Mouse (Mus musculus) liver, embryonic 15.5 days (tissue): ENCODE data around the gene Cbx1. TPM values are rescaled to one million over a fixed set of nuclear protein-coding genes. Genes with fewer than 3 reads are reported as not detected.
"Not testable (repeated sequence)": the region's sequence is repeated elsewhere in the genome, so short reads cannot be mapped to it uniquely, and the experiment has no call there.

Experiments used
- ATAC-seq: fragments of 200-750 bp; cut with Nextera tagmentation; 2 replicates; pipeline ENCODE4 v1.8.0; 2017; ENCODE audit warnings: moderate number of reproducible peaks, mild to moderate bottlenecking, moderate library complexity; ENCODE audit not compliant: insufficient read depth
- H3K27ac ChIP-seq: fragments of 300-500 bp; sonication (generic); replicated peaks from 2 replicates; pipeline ENCODE4 v1.5.1; 2015; ENCODE audit warnings: mild to moderate bottlenecking, inconsistent platforms
- H3K27me3 ChIP-seq: fragments of 300-500 bp; sonication (generic); 2 replicates; pipeline ENCODE4 v1.6.1; 2015; ENCODE audit warnings: mild to moderate bottlenecking, inconsistent platforms
- H3K36me3 ChIP-seq: fragments of 300-500 bp; sonication (generic); replicated peaks from 2 replicates; pipeline ENCODE4 v1.6.1; 2015; ENCODE audit warnings: moderate library complexity, mild to moderate bottlenecking, inconsistent platforms
- H3K4me1 ChIP-seq: fragments of 300-500 bp; sonication (generic); replicated peaks from 2 replicates; pipeline ENCODE4 v1.6.1; 2015; ENCODE audit warnings: inconsistent platforms
- H3K4me2 ChIP-seq: fragments of 300-500 bp; sonication (generic); 2 replicates; pipeline ENCODE4 v1.6.1; 2015; ENCODE audit warnings: moderate library complexity, mild to moderate bottlenecking, inconsistent platforms
- H3K4me3 ChIP-seq: fragments of 300-500 bp; sonication (generic); replicated peaks from 2 replicates; pipeline ENCODE4 v1.5.1; 2015; ENCODE audit warnings: mild to moderate bottlenecking, inconsistent platforms
- H3K9ac ChIP-seq: fragments of 300-500 bp; sonication (generic); 2 replicates; pipeline ENCODE4 v1.6.1; 2015; ENCODE audit warnings: moderate library complexity, mild to moderate bottlenecking, inconsistent platforms
- H3K9me3 ChIP-seq: fragments of 300-500 bp; sonication (generic); replicated peaks from 2 replicates; pipeline ENCODE4 v1.6.1; 2016; ENCODE audit warnings: inconsistent platforms
- WGBS: fragments of 180-500 bp; shearing (Covaris S2); methylation state at CpG from one replicate; pipeline ENCODE4 v1.1.7; 2015; ENCODE audit warnings: mixed read lengths; ENCODE audit not compliant: insufficient replicate concordance; 5-methylcytosine and 5-hydroxymethylcytosine counted together
- polyA plus RNA-seq: library from polyadenylated mRNA; unstranded; fragments of >200 nt; fragmentation: Nextera tagmentation; extraction: Ambion mirVana; gene quantifications from 2 replicates; pipeline ENCODE4 v1.2.1, GENCODE M21; 2015

Gene Cbx1
- polyA plus RNA-seq, 1 experiment from 2014 or later = 29.8 TPM

GRCm38 (mm10) chr11:96775063-96775462, 13.9 kb upstream of the Cbx1 start:
- H3K9me3 ChIP-seq = no peaks in the 10 kb centered on the region
- no peaks in the 10 kb centered on the region for H3K27me3 ChIP-seq
- 81% methylated on average over 8 of the region's 8 CpGs for WGBS
- H3K4me3 ChIP-seq = no peak overlapping the region
- H3K9ac ChIP-seq = no peak overlapping the region
- no peak overlapping the region for H3K4me2 ChIP-seq
- ATAC-seq = no peak
- H3K27ac ChIP-seq = no peak overlapping the region
- peaks cover 33% of the 10 kb centered on the region for H3K36me3 ChIP-seq
- peaks cover 31% of the 10 kb centered on the region for H3K4me1 ChIP-seq

- 71% methylated on average over 7 of the region's 7 CpGs for WGBS
- H3K27me3 ChIP-seq = no peaks in the 10 kb centered on the region
- no peak for ATAC-seq
Measured at GRCm38 (mm10) chr11:96775665-96776064, 13.3 kb upstream of the Cbx1 start.

GRCm38 (mm10) chr11:96776068-96776467, 12.9 kb upstream of the Cbx1 start:
- no peaks in the 10 kb centered on the region for H3K9me3 ChIP-seq
- H3K36me3 ChIP-seq = peaks cover 23% of the 10 kb centered on the region
- H3K9ac ChIP-seq = no peak overlapping the region
- peak overlapping the region; percentile 85 for H3K4me2 ChIP-seq
- H3K27me3 ChIP-seq = no peaks in the 10 kb centered on the region
- H3K4me3 ChIP-seq = peak overlapping the region; percentile 88
- no peak for ATAC-seq
- WGBS = 54% methylated on average over 3 of the region's 3 CpGs
- H3K27ac ChIP-seq = no peak overlapping the region
- peaks cover 31% of the 10 kb centered on the region for H3K4me1 ChIP-seq

More at GRCm38 (mm10) chr11:96775665-96776064, 13.3 kb upstream of the Cbx1 start:
- Histone ChIP-seq H3K4me1 (peaks cover 31% of the 10 kb centered on the region), H3K27ac (no peak overlapping the region), H3K9ac (no peak overlapping the region), H3K36me3 (peaks cover 27% of the 10 kb centered on the region), H3K9me3 (no peaks in the 10 kb centered on the region), H3K4me2 (0 out of 2 replicates have a peak overlapping the region, but pooled peaks have one; percentile 7), H3K4me3 (no peak overlapping the region)

- Histone ChIP-seq H3K9me3 (no peaks in the 10 kb centered on the region), H3K27me3 (no peaks in the 10 kb centered on the region), H3K4me1 (peaks cover 31% of the 10 kb centered on the region), H3K27ac (peak within 1 kb of the TSS; percentile 88), H3K36me3 (peaks cover 11% of the 10 kb centered on the region), H3K4me3 (peak within 1 kb of the TSS; percentile 88), H3K4me2 (peak within 1 kb of the TSS; percentile 85), H3K9ac (peak within 1 kb of the TSS; percentile 82)
- ATAC-seq = peak; percentile 100
- 1% methylated on average over 59 of the region's 59 CpGs for WGBS
Measured at GRCm38 (mm10) chr11:96776968-96777962, 11.7 kb upstream of the Cbx1 start, which contains the start of gene Snx11. Gene Snx11 (minus strand): TSS chr11:96777559.

GRCm38 (mm10) chr11:96778061-96778627, 10.8 kb upstream of the Cbx1 start:
- H3K36me3 ChIP-seq, H3K27me3 ChIP-seq, ATAC-seq, H3K9me3 ChIP-seq: not testable (repeated sequence)
- Histone ChIP-seq H3K4me3 (peak overlapping the region; percentile 88), H3K27ac (peak overlapping the region; percentile 88), H3K4me1 (peaks cover 31% of the 10 kb centered on the region), H3K4me2 (peak overlapping the region; percentile 85), H3K9ac (peak overlapping the region; percentile 82)
- 56% methylated on average over 10 of the region's 10 CpGs for WGBS

- no peak overlapping the region for H3K4me2 ChIP-seq
- 66% methylated on average over 5 of the region's 5 CpGs for whole genome bisulfite sequencing
- H3K9ac ChIP-seq = no peak overlapping the region
- no peaks in the 10 kb centered on the region for H3K9me3 ChIP-seq
- H3K4me3 ChIP-seq = no peak overlapping the region
- no peaks in the 10 kb centered on the region for H3K36me3 ChIP-seq
- H3K27ac ChIP-seq = no peak overlapping the region
- H3K4me1 ChIP-seq = peaks cover 27% of the 10 kb centered on the region
- ATAC-seq = no peak
- no peaks in the 10 kb centered on the region for H3K27me3 ChIP-seq
Measured at GRCm38 (mm10) chr11:96780306-96780705, 8.6 kb upstream of the Cbx1 start.

GRCm38 (mm10) chr11:96781425-96781824, 7.5 kb upstream of the Cbx1 start:
- Histone ChIP-seq H3K27me3 (no peaks in the 10 kb centered on the region), H3K4me1 (peaks cover 18% of the 10 kb centered on the region), H3K27ac (no peak overlapping the region), H3K4me2 (no peak overlapping the region), H3K36me3 (no peaks in the 10 kb centered on the region), H3K9ac (no peak overlapping the region), H3K9me3 (no peaks in the 10 kb centered on the region), H3K4me3 (no peak overlapping the region)
- no peak for ATAC-seq
- 44% methylated on average over 2 of the region's 2 CpGs for WGBS

- not testable (repeated sequence) for H3K4me3 ChIP-seq, H3K27ac ChIP-seq, H3K9ac ChIP-seq, H3K27me3 ChIP-seq, ATAC-seq, H3K4me2 ChIP-seq, H3K36me3 ChIP-seq, H3K9me3 ChIP-seq, H3K4me1 ChIP-seq
- WGBS = 9% methylated on average over 7 of the region's 7 CpGs
Measured at GRCm38 (mm10) chr11:96784847-96785246, 4.1 kb upstream of the Cbx1 start.

GRCm38 (mm10) chr11:96786731-96787450, 2.0 kb upstream of the Cbx1 start:
- Histone ChIP-seq H3K27me3 (no peaks in the 10 kb centered on the region), H3K36me3 (peaks cover 11% of the 10 kb centered on the region; the same call in 1 of the 2 replicates), H3K27ac (no peak overlapping the region), H3K9me3 (no peaks in the 10 kb centered on the region), H3K4me1 (peaks cover 28% of the 10 kb centered on the region), H3K4me3 (no peak overlapping the region), H3K9ac (no peak overlapping the region), H3K4me2 (no peak overlapping the region)
- whole genome bisulfite sequencing = 59% methylated on average over 9 of the region's 9 CpGs
- no peak for ATAC-seq

GRCm38 (mm10) chr11:96789990-96790389, 1.1 kb downstream of the Cbx1 start:
- Histone ChIP-seq H3K36me3 (peaks cover 20% of the 10 kb centered on the region; the same call in 1 of the 2 replicates), H3K4me2 (peak overlapping the region; percentile 82), H3K27me3 (no peaks in the 10 kb centered on the region), H3K9me3 (no peaks in the 10 kb centered on the region), H3K27ac (peak overlapping the region; percentile 95), H3K4me3 (peak overlapping the region; percentile 93), H3K4me1 (peaks cover 35% of the 10 kb centered on the region), H3K9ac (peak overlapping the region; percentile 93)
- no peak for ATAC-seq
- 9% methylated on average over 5 of the region's 5 CpGs for WGBS

- Histone ChIP-seq H3K4me3 (peak overlapping the region; percentile 93), H3K9me3 (no peaks in the 10 kb centered on the region), H3K27ac (no peak overlapping the region), H3K9ac (peak overlapping the region; percentile 93), H3K4me1 (peaks cover 41% of the 10 kb centered on the region), H3K36me3 (peaks cover 26% of the 10 kb centered on the region), H3K4me2 (peak overlapping the region; percentile 82), H3K27me3 (no peaks in the 10 kb centered on the region)
- ATAC-seq = no peak
- 15% methylated on average over 1 of the region's 1 CpGs for WGBS
Measured at GRCm38 (mm10) chr11:96790681-96791080, 1.8 kb downstream of the Cbx1 start.
